Mouse (Mus musculus) MN1 (cell line): ENCODE measurements at regions not wholly inside any gene's neighbourhood (a gene's known extent, or its start where the extent isn't known, plus 50 kb on each side); places are given as distances from the start of the nearest gene placed in this dataset.

Source experiments
- DNase-seq: peaks from one replicate; pipeline ENCODE4 v3.0.0-alpha.2; 2016; ENCODE audit warnings: low spot score

- peak; percentile 30 for DNase-seq
Observed at GRCm38 (mm10) chr4:9132982-9133625, 894.3 kb upstream of the Car8 start.

- DNase-seq, result no peak
Observed at GRCm38 (mm10) chr4:9132356-9132755, 893.5 kb upstream of the Car8 start.

- no peak for DNase-seq
Observed at GRCm38 (mm10) chr4:9131610-9132009, 892.8 kb upstream of the Car8 start.

GRCm38 (mm10) chr4:9125236-9125963 lies 886.6 kb upstream of the Car8 start:
- DNase-seq, result no peak

GRCm38 (mm10) chr4:9124586-9125232 lies 885.9 kb upstream of the Car8 start:
- DNase-seq, result no peak

- DNase-seq, result no peak
Observed at GRCm38 (mm10) chr4:9124109-9124508, 885.3 kb upstream of the Car8 start.

- DNase-seq, result no peak
Observed at GRCm38 (mm10) chr4:9123396-9124031, 884.7 kb upstream of the Car8 start.

- no peak for DNase-seq
Observed at GRCm38 (mm10) chr4:9122639-9123286, 883.9 kb upstream of the Car8 start.

GRCm38 (mm10) chr4:9116955-9117647 lies 878.3 kb upstream of the Car8 start:
- DNase-seq, result no peak

GRCm38 (mm10) chr4:9115874-9116273 lies 877.0 kb upstream of the Car8 start:
- DNase-seq, result peak; percentile 34

GRCm38 (mm10) chr4:9113982-9114381 lies 875.1 kb upstream of the Car8 start:
- DNase-seq, result peak; percentile 49

GRCm38 (mm10) chr4:9110355-9110754 lies 871.5 kb upstream of the Car8 start:
- DNase-seq, result no peak

- DNase-seq, result no peak
Observed at GRCm38 (mm10) chr4:9107295-9107694, 868.5 kb upstream of the Car8 start.

GRCm38 (mm10) chr4:9106778-9107177 lies 867.9 kb upstream of the Car8 start:
- DNase-seq, result no peak

GRCm38 (mm10) chr4:9104657-9105056 lies 865.8 kb upstream of the Car8 start:
- no peak for DNase-seq

- DNase-seq, result no peak
Observed at GRCm38 (mm10) chr4:9103958-9104357, 865.1 kb upstream of the Car8 start.

GRCm38 (mm10) chr4:9096809-9097700 lies 858.2 kb upstream of the Car8 start:
- peak; percentile 86 for DNase-seq

GRCm38 (mm10) chr4:9096274-9096673 lies 857.4 kb upstream of the Car8 start:
- no peak for DNase-seq

GRCm38 (mm10) chr4:9095646-9096045 lies 856.8 kb upstream of the Car8 start:
- no peak for DNase-seq

GRCm38 (mm10) chr4:9094522-9094921 lies 855.7 kb upstream of the Car8 start:
- no peak for DNase-seq

- no peak for DNase-seq
Observed at GRCm38 (mm10) chr4:9094076-9094475, 855.2 kb upstream of the Car8 start.
